Mouse (Mus musculus): ENCODE results near the gene Rpl11. TPM values are rescaled to one million over a fixed set of nuclear protein-coding genes. Genes with fewer than 3 reads are reported as not detected.
A peak's percentile ranks its signal among the peaks of the same experiment; 100 is the strongest.

The Rpl11 gene
- total and polyA plus RNA-seq, 2 experiments from 2014 or later = 229 to 881 TPM

- ATAC-seq (ENCODE audit: insufficient read depth, low read depth) (no peak), DNase-seq (ENCODE audit: low spot score) (no peak)
- H3K9me3 ChIP-seq (replicated peaks; ENCODE audit: control insufficient read depth, low read length) = no peaks in the 10 kb centered on the region
- H3K9ac ChIP-seq (replicated peaks; ENCODE audit: low read depth, low read length) = 0 out of 2 replicates have a peak overlapping the region, but pooled peaks have one; percentile 6
- no peaks in the 10 kb centered on the region for H3K36me3 ChIP-seq (replicated peaks; ENCODE audit: control insufficient read depth, insufficient read depth, low read length)
- 2% methylated on average over 26 of the region's 28 CpGs for WGBS
- TF ChIP-seq EP300 (IDR thresholded peaks at IDR 0.05; ENCODE audit: low read depth) (no peak), CTCF (IDR thresholded peaks at IDR 0.05; ENCODE audit: low read depth) (no peak)
- 0 out of 2 replicates have a peak, but pooled peaks cover 6% of the 10 kb centered on the region for H3K4me1 ChIP-seq (ENCODE audit: control insufficient read depth, insufficient read depth)
- H3K27me3 ChIP-seq (ENCODE audit: control insufficient read depth, insufficient read depth, low read length) = peaks cover 24% of the 10 kb centered on the region
- no peak overlapping the region for H3K27ac ChIP-seq (ENCODE audit: low read depth)
- H3K4me3 ChIP-seq (ENCODE audit: low read depth, low read length) = peak overlapping the region; percentile 14
- peak overlapping the region; percentile 46 for H3K4me2 ChIP-seq (ENCODE audit: low read depth, low read length)
Measured at GRCm38 (mm10) chr4:136081729-136082128, 28.5 kb upstream of the Rpl11 start.

GRCm38 (mm10) chr4:136078649-136079048, 25.4 kb upstream of the Rpl11 start:
- no peak overlapping the region for H3K9ac ChIP-seq (replicated peaks; ENCODE audit: low read depth, low read length)
- DNase-seq (ENCODE audit: low spot score) (no peak), ATAC-seq (ENCODE audit: insufficient read depth, low read depth) (no peak)
- no peak overlapping the region for H3K4me3 ChIP-seq (ENCODE audit: low read depth, low read length)
- H3K4me2 ChIP-seq (ENCODE audit: low read depth, low read length) = no peak overlapping the region
- TF ChIP-seq EP300 (IDR thresholded peaks at IDR 0.05; ENCODE audit: low read depth) (no peak), CTCF (IDR thresholded peaks at IDR 0.05; ENCODE audit: low read depth) (no peak)
- 0 out of 2 replicates have a peak, but pooled peaks cover 6% of the 10 kb centered on the region for H3K4me1 ChIP-seq (ENCODE audit: control insufficient read depth, insufficient read depth)
- H3K36me3 ChIP-seq (replicated peaks; ENCODE audit: control insufficient read depth, insufficient read depth, low read length) = no peaks in the 10 kb centered on the region
- 52% methylated on average over 2 of the region's 2 CpGs for WGBS
- no peaks in the 10 kb centered on the region for H3K9me3 ChIP-seq (replicated peaks; ENCODE audit: control insufficient read depth, low read length)
- peaks cover 24% of the 10 kb centered on the region for H3K27me3 ChIP-seq (ENCODE audit: control insufficient read depth, insufficient read depth, low read length)
- no peak overlapping the region for H3K27ac ChIP-seq (ENCODE audit: low read depth)

- Histone ChIP-seq H3K9me3 (replicated peaks; ENCODE audit: control insufficient read depth, low read length) (no peaks in the 10 kb centered on the region), H3K4me3 (ENCODE audit: low read depth, low read length) (no peak overlapping the region), H3K4me2 (ENCODE audit: low read depth, low read length) (no peak overlapping the region), H3K27me3 (ENCODE audit: control insufficient read depth, insufficient read depth, low read length) (peaks cover 15% of the 10 kb centered on the region), H3K36me3 (replicated peaks; ENCODE audit: control insufficient read depth, insufficient read depth, low read length) (no peaks in the 10 kb centered on the region), H3K9ac (replicated peaks; ENCODE audit: low read depth, low read length) (no peak overlapping the region), H3K4me1 (ENCODE audit: control insufficient read depth, insufficient read depth) (0 out of 2 replicates have a peak, but pooled peaks cover 5% of the 10 kb centered on the region), H3K27ac (ENCODE audit: low read depth) (no peak overlapping the region)
- ATAC-seq (ENCODE audit: insufficient read depth, low read depth) = no peak
- WGBS = 64% methylated on average over 15 of the region's 15 CpGs
- no peak for DNase-seq (ENCODE audit: low spot score)
- TF ChIP-seq CTCF (IDR thresholded peaks at IDR 0.05; ENCODE audit: low read depth) = no peak
Measured at GRCm38 (mm10) chr4:136076776-136077538, 23.7 kb upstream of the Rpl11 start.

- TF ChIP-seq CTCF (IDR thresholded peaks at IDR 0.05; ENCODE audit: low read depth) (peak; percentile 92), EP300 (IDR thresholded peaks at IDR 0.05; ENCODE audit: low read depth) (no peak)
- Histone ChIP-seq H3K27me3 (ENCODE audit: control insufficient read depth, insufficient read depth, low read length) (peaks cover 5% of the 10 kb centered on the region; the same call in 1 of the 2 replicates), H3K9ac (replicated peaks; ENCODE audit: low read depth, low read length) (no peak overlapping the region), H3K4me1 (ENCODE audit: control insufficient read depth, insufficient read depth) (peaks cover 10% of the 10 kb centered on the region; the same call in 1 of the 2 replicates), H3K36me3 (replicated peaks; ENCODE audit: control insufficient read depth, insufficient read depth, low read length) (no peaks in the 10 kb centered on the region), H3K27ac (ENCODE audit: low read depth) (peak overlapping the region; percentile 3; the same call in 1 of the 2 replicates), H3K4me3 (ENCODE audit: low read depth, low read length) (no peak overlapping the region), H3K4me2 (ENCODE audit: low read depth, low read length) (peak overlapping the region; percentile 28; the same call in 1 of the 2 replicates), H3K9me3 (replicated peaks; ENCODE audit: control insufficient read depth, low read length) (no peaks in the 10 kb centered on the region)
- DNase-seq (ENCODE audit: low spot score) (peak; percentile 63), ATAC-seq (ENCODE audit: insufficient read depth, low read depth) (peak; percentile 72)
- whole genome bisulfite sequencing = 4% methylated on average over 15 of the region's 15 CpGs
Measured at GRCm38 (mm10) chr4:136071178-136071714, 18.0 kb upstream of the Rpl11 start.

- Histone ChIP-seq H3K4me1 (ENCODE audit: control insufficient read depth, insufficient read depth) (peaks cover 10% of the 10 kb centered on the region; the same call in 1 of the 2 replicates), H3K27ac (ENCODE audit: low read depth) (peak overlapping the region; percentile 3; the same call in 1 of the 2 replicates), H3K4me2 (ENCODE audit: low read depth, low read length) (no peak overlapping the region), H3K4me3 (ENCODE audit: low read depth, low read length) (no peak overlapping the region), H3K27me3 (ENCODE audit: control insufficient read depth, insufficient read depth, low read length) (peaks cover 5% of the 10 kb centered on the region; the same call in 1 of the 2 replicates), H3K9ac (replicated peaks; ENCODE audit: low read depth, low read length) (no peak overlapping the region), H3K9me3 (replicated peaks; ENCODE audit: control insufficient read depth, low read length) (no peaks in the 10 kb centered on the region), H3K36me3 (replicated peaks; ENCODE audit: control insufficient read depth, insufficient read depth, low read length) (no peaks in the 10 kb centered on the region)
- 46% methylated on average over 6 of the region's 6 CpGs for WGBS
- TF ChIP-seq CTCF (IDR thresholded peaks at IDR 0.05; ENCODE audit: low read depth) = no peak
- no peak for TF ChIP-seq EP300 (IDR thresholded peaks at IDR 0.05; ENCODE audit: low read depth)
- ATAC-seq (ENCODE audit: insufficient read depth, low read depth) (no peak), DNase-seq (ENCODE audit: low spot score) (no peak)
Measured at GRCm38 (mm10) chr4:136070592-136070991, 17.4 kb upstream of the Rpl11 start.

All from heart, postnatal 0 days (tissue).